Mouse (Mus musculus) cortical plate, adult 2 months (tissue): ENCODE results near the gene Tap1.
"Not testable (repeated sequence)": the region's sequence is repeated elsewhere in the genome, so short reads cannot be mapped to it uniquely, and the experiment has no call there.

Experiments used
- CTCF ChIP-seq: fragments of 200-500 bp; IDR thresholded peaks from 2 replicates; pipeline ENCODE4 v1.5.1; 2011; ENCODE audit warnings: mild to moderate bottlenecking, control low read depth, low read length; ENCODE audit not compliant: insufficient read depth; ENCODE audit errors: extremely low read depth
- POLR2A ChIP-seq: fragments of 200-500 bp; IDR thresholded peaks from 2 replicates; pipeline ENCODE4 v1.6.1; 2011; ENCODE audit warnings: mild to moderate bottlenecking, low read length, control low read depth; ENCODE audit not compliant: insufficient read depth; ENCODE audit errors: extremely low read depth

- peak; percentile 37 for TF ChIP-seq CTCF
- not testable (repeated sequence) for TF ChIP-seq POLR2A
Observed at GRCm38 (mm10) chr17:34219096-34219495, 31.7 kb downstream of the Tap1 start.
